Mouse (Mus musculus): ENCODE measurements at regions not wholly inside any gene's neighbourhood (a gene's known extent, or its start where the extent isn't known, plus 50 kb on each side); places are given as distances from the start of the nearest gene placed in this dataset.

GRCm38 (mm10) chr2:137323445-137323844 lies 207.0 kb upstream of the Jag1 start:
- no peak for DNase-seq
- intact Hi-C loops (cut with DNase I): no loop called here

- intact Hi-C loops (cut with DNase I): no loop called here
- DNase-seq: no peak
Observed at GRCm38 (mm10) chr2:137310511-137310910, 194.1 kb upstream of the Jag1 start.

GRCm38 (mm10) chr2:137308116-137308515 lies 191.7 kb upstream of the Jag1 start:
- intact Hi-C loops (cut with DNase I): no loop called here

GRCm38 (mm10) chr2:137301474-137302267 lies 185.2 kb upstream of the Jag1 start:
- intact Hi-C loops (cut with DNase I): no loop called here
- DNase-seq: no peak

More at GRCm38 (mm10) chr2:137308116-137308515, 191.7 kb upstream of the Jag1 start:
- no peak for DNase-seq

GRCm38 (mm10) chr2:137289231-137289630 lies 172.8 kb upstream of the Jag1 start:
- intact Hi-C loops (cut with DNase I): no loop called here
- no peak for DNase-seq

- no peak for DNase-seq
- intact Hi-C loops (cut with DNase I): no loop called here
Observed at GRCm38 (mm10) chr2:137271575-137272180, 155.2 kb upstream of the Jag1 start.

GRCm38 (mm10) chr2:137262911-137263310 lies 146.5 kb upstream of the Jag1 start:
- peak; percentile 16 to 28 for DNase-seq
- intact Hi-C loops (cut with DNase I): no loop called here

GRCm38 (mm10) chr2:137257847-137258515 lies 141.5 kb upstream of the Jag1 start:
- intact Hi-C loops (cut with DNase I): no loop called here
- DNase-seq: no peak

- DNase-seq: no peak
- intact Hi-C loops (cut with DNase I): no loop called here
Observed at GRCm38 (mm10) chr2:137247931-137248330, 131.5 kb upstream of the Jag1 start.

- DNase-seq: no peak
- intact Hi-C loops (cut with DNase I): no loop called here
Observed at GRCm38 (mm10) chr2:137244370-137244769, 127.9 kb upstream of the Jag1 start.

- intact Hi-C loops (cut with DNase I): no loop called here
- DNase-seq: no peak
Observed at GRCm38 (mm10) chr2:137243914-137244313, 127.5 kb upstream of the Jag1 start.

- intact Hi-C loops (cut with DNase I): no loop called here
- no peak for DNase-seq
Observed at GRCm38 (mm10) chr2:137236961-137237360, 120.5 kb upstream of the Jag1 start.

GRCm38 (mm10) chr2:137233936-137234335 lies 117.5 kb upstream of the Jag1 start:
- DNase-seq: no peak
- intact Hi-C loops (cut with DNase I): no loop called here

- no peak for DNase-seq
- intact Hi-C loops (cut with DNase I): no loop called here
Observed at GRCm38 (mm10) chr2:137231161-137231560, 114.7 kb upstream of the Jag1 start.

GRCm38 (mm10) chr2:137229422-137230069 lies 113.1 kb upstream of the Jag1 start:
- intact Hi-C loops (cut with DNase I): no loop called here
- no peak for DNase-seq

GRCm38 (mm10) chr2:137227495-137227894 lies 111.1 kb upstream of the Jag1 start:
- no peak for DNase-seq
- intact Hi-C loops (cut with DNase I): no loop called here

- DNase-seq: no peak
- intact Hi-C loops (cut with DNase I): no loop called here
Observed at GRCm38 (mm10) chr2:137224702-137225552, 108.5 kb upstream of the Jag1 start.

- DNase-seq: no peak
- intact Hi-C loops (cut with DNase I): no loop called here
Observed at GRCm38 (mm10) chr2:137215697-137216096, 99.3 kb upstream of the Jag1 start.

- intact Hi-C loops (cut with DNase I): no loop called here
- no peak for DNase-seq
Observed at GRCm38 (mm10) chr2:137207846-137208245, 91.4 kb upstream of the Jag1 start.

GRCm38 (mm10) chr2:137204274-137204850 lies 87.9 kb upstream of the Jag1 start:
- intact Hi-C loops (cut with DNase I): no loop called here
- DNase-seq: peak; percentile 15 to 18

Data from gastrocnemius, postnatal 36 days (tissue).